In genomic region chr2:55469141-55469540, GRCm38 (mm10) we compare ENCODE assay signal across 33 mouse cellular contexts. TPM values are rescaled to one million over a fixed set of nuclear protein-coding genes. Genes with fewer than 3 reads are reported as not detected.
DNase-seq lines count a peak whose midpoint lies in the region; ATAC-seq and TF ChIP-seq lines count a peak whose summit lies in the region.
"Had no signal": no experiment of that assay in that cellular context is flagged by ENCODE, and none has a peak within 500 bp of the region (broad histone marks: within the 10 kb centered on the region; RNA-seq: fewer than 3 reads in every experiment).

No protein-coding gene starts in this region.

- no peaks in the 10 kb centered on the region for H3K9me3 ChIP-seq in forebrain, postnatal 0 days (ENCODE audit: low read length)
- no peaks in the 10 kb centered on the region for H3K9me3 ChIP-seq in forebrain, embryonic 15.5 days
- no peaks in the 10 kb centered on the region for H3K9me3 ChIP-seq in midbrain, postnatal 0 days (ENCODE audit: low read length)
- H3K9me3 ChIP-seq in midbrain, embryonic 11.5 days (ENCODE audit: control insufficient read depth, low read length): no peaks in the 10 kb centered on the region
- H3K9me3 ChIP-seq: embryonic facial prominence, embryonic 15.5 days; heart, embryonic 12.5 days; hindbrain, embryonic 15.5 days; intestine, embryonic 15.5 days; liver, embryonic 12.5 days; stomach, embryonic 15.5 days had no signal

- H3K36me3 ChIP-seq in forebrain, postnatal 0 days (ENCODE audit: insufficient read depth): no peaks in the 10 kb centered on the region
- no peaks in the 10 kb centered on the region for H3K36me3 ChIP-seq in forebrain, embryonic 15.5 days
- no peaks in the 10 kb centered on the region for H3K36me3 ChIP-seq in midbrain, postnatal 0 days (ENCODE audit: insufficient read depth, low read length)
- no peaks in the 10 kb centered on the region for H3K36me3 ChIP-seq in midbrain, embryonic 11.5 days (ENCODE audit: control insufficient read depth, insufficient read depth, low read length)
- H3K36me3 ChIP-seq: embryonic facial prominence, embryonic 15.5 days; hindbrain, embryonic 15.5 days; intestine, embryonic 15.5 days; liver, embryonic 12.5 days; stomach, embryonic 15.5 days had no signal

- DNase-seq in cerebellum, postnatal 4 days (ENCODE audit: low spot score in 2 of 2): no peak
- peak; percentile 16 for DNase-seq in forebrain, postnatal 0 days
- peak; percentile 14 to 44 for DNase-seq in layer of hippocampus, adult 8-10 months (ENCODE audit: low spot score in 2 of 2)
- no peak for DNase-seq in layer of hippocampus, postnatal 36 days
- peak; percentile 64 for DNase-seq in midbrain, postnatal 0 days (ENCODE audit: low spot score)
- no peak for DNase-seq in midbrain, embryonic 11.5 days (ENCODE audit: low spot score, missing footprints)
- DNase-seq: adrenal gland, adult 8-10 months; cerebellum, adult 11 months; cerebellum, adult 9-10 months; heart, adult 2 months; heart, postnatal 4 days; kidney, adult 2 months; kidney, postnatal 36 days; left cerebral cortex, postnatal 4 days; liver, postnatal 0 days; right cerebral cortex, postnatal 25 days; thymus, postnatal 14 days had no signal

- H3K4me1 ChIP-seq in forebrain, postnatal 0 days (ENCODE audit: insufficient read depth): no peaks in the 10 kb centered on the region
- 0 out of 2 replicates have a peak, but pooled peaks cover 3% of the 10 kb centered on the region for H3K4me1 ChIP-seq in forebrain, embryonic 15.5 days
- no peaks in the 10 kb centered on the region for H3K4me1 ChIP-seq in midbrain, postnatal 0 days (ENCODE audit: insufficient read depth, low read length)
- H3K4me1 ChIP-seq in midbrain, embryonic 11.5 days (ENCODE audit: control insufficient read depth, insufficient read depth, low read length): no peaks in the 10 kb centered on the region
- H3K4me1 ChIP-seq: embryonic facial prominence, embryonic 15.5 days; heart, embryonic 12.5 days; hindbrain, embryonic 15.5 days; intestine, embryonic 15.5 days; liver, embryonic 12.5 days; stomach, embryonic 15.5 days had no signal

- no peaks in the 10 kb centered on the region for H3K27me3 ChIP-seq in forebrain, postnatal 0 days (ENCODE audit: insufficient read depth, low read length)
- no peaks in the 10 kb centered on the region for H3K27me3 ChIP-seq in forebrain, embryonic 15.5 days
- H3K27me3 ChIP-seq in midbrain, postnatal 0 days (ENCODE audit: insufficient read depth, low read length): no peaks in the 10 kb centered on the region
- H3K27me3 ChIP-seq in midbrain, embryonic 11.5 days (ENCODE audit: control insufficient read depth, insufficient read depth, low read length): no peaks in the 10 kb centered on the region
- H3K27me3 ChIP-seq: CH12.LX; embryonic facial prominence, embryonic 15.5 days; heart, embryonic 12.5 days; hindbrain, embryonic 15.5 days; intestine, embryonic 15.5 days; liver, embryonic 12.5 days; stomach, embryonic 15.5 days had no signal

- ATAC-seq in cerebellum, adult (ENCODE audit: insufficient number of reproducible peaks, low FRiP score, low TSS enrichment): 0 out of 2 replicates have a peak, but pooled peaks have one; percentile 26
- peak; percentile 32; the same call in 1 of the 2 replicates for ATAC-seq in forebrain, postnatal 0 days
- no peak for ATAC-seq in forebrain, embryonic 15.5 days (replicated peaks)
- no peak for ATAC-seq in midbrain, postnatal 0 days (ENCODE audit: low FRiP score)
- no peak for ATAC-seq in midbrain, embryonic 11.5 days (ENCODE audit: low FRiP score)
- ATAC-seq: intestine, embryonic 15.5 days; liver, embryonic 12.5 days; liver, postnatal 0 days; lung, postnatal 0 days had no signal

- no peak overlapping the region for H3K4me3 ChIP-seq in forebrain, postnatal 0 days (ENCODE audit: low read depth, low read length)
- no peak overlapping the region for H3K4me3 ChIP-seq in forebrain, embryonic 15.5 days
- H3K4me3 ChIP-seq in midbrain, postnatal 0 days (ENCODE audit: low read depth, low read length): no peak overlapping the region
- H3K4me3 ChIP-seq in midbrain, embryonic 11.5 days (ENCODE audit: low read depth, low read length): no peak overlapping the region
- H3K4me3 ChIP-seq: embryonic facial prominence, embryonic 15.5 days; heart, adult 2 months; heart, embryonic 12.5 days; hindbrain, embryonic 15.5 days; intestine, embryonic 15.5 days; liver, embryonic 12.5 days; stomach, embryonic 15.5 days had no signal

- TF ChIP-seq CTCF in forebrain, postnatal 0 days (IDR thresholded peaks at IDR 0.05; ENCODE audit: low read depth): no peak
- TF ChIP-seq CTCF in midbrain, postnatal 0 days (IDR thresholded peaks at IDR 0.05): no peak

- WGBS in forebrain, postnatal 0 days: 15% methylated on average over 2 of the region's 2 CpGs
- WGBS in forebrain, embryonic 15.5 days: 15% methylated on average over 2 of the region's 2 CpGs
- 23% methylated on average over 2 of the region's 2 CpGs for WGBS in midbrain, postnatal 0 days
- WGBS in midbrain, embryonic 11.5 days: 70% methylated on average over 2 of the region's 2 CpGs

- no peak overlapping the region for H3K4me2 ChIP-seq in forebrain, postnatal 0 days (ENCODE audit: low read depth)
- no peak overlapping the region for H3K4me2 ChIP-seq in forebrain, embryonic 15.5 days (replicated peaks)
- H3K4me2 ChIP-seq in midbrain, postnatal 0 days (ENCODE audit: low read depth, low read length, poor library complexity, severe bottlenecking): no peak overlapping the region
- H3K4me2 ChIP-seq in midbrain, embryonic 11.5 days: no peak overlapping the region
- H3K4me2 ChIP-seq: embryonic facial prominence, embryonic 15.5 days; heart, embryonic 12.5 days; hindbrain, embryonic 15.5 days; intestine, embryonic 15.5 days; liver, embryonic 12.5 days; stomach, embryonic 15.5 days had no signal

- no peak overlapping the region for H3K9ac ChIP-seq in forebrain, postnatal 0 days
- H3K9ac ChIP-seq in forebrain, embryonic 15.5 days (replicated peaks): no peak overlapping the region
- no peak overlapping the region for H3K9ac ChIP-seq in midbrain, postnatal 0 days (replicated peaks; ENCODE audit: low read length, poor library complexity, severe bottlenecking)
- H3K9ac ChIP-seq in midbrain, embryonic 11.5 days (ENCODE audit: low read length): no peak overlapping the region
- H3K9ac ChIP-seq: embryonic facial prominence, embryonic 15.5 days; heart, embryonic 12.5 days; hindbrain, embryonic 15.5 days; intestine, embryonic 15.5 days; liver, embryonic 12.5 days; liver, postnatal 0 days; stomach, embryonic 15.5 days had no signal

- no peak overlapping the region for H3K27ac ChIP-seq in forebrain, postnatal 0 days (ENCODE audit: low read depth, low read length)
- H3K27ac ChIP-seq in forebrain, embryonic 15.5 days (replicated peaks): no peak overlapping the region
- H3K27ac ChIP-seq in midbrain, postnatal 0 days (ENCODE audit: low read depth, low read length): no peak overlapping the region
- no peak overlapping the region for H3K27ac ChIP-seq in midbrain, embryonic 11.5 days (ENCODE audit: low read depth, low read length)
- H3K27ac ChIP-seq: embryonic facial prominence, embryonic 15.5 days; heart, adult 2 months; hindbrain, embryonic 15.5 days; intestine, embryonic 15.5 days; liver, embryonic 12.5 days; macrophage; stomach, embryonic 15.5 days had no signal

RNA-seq across cellular contexts. Expression of gene Kcnj3, which starts 33.4 kb away (rescaled TPM):
- 20.5 and 22.1 TPM in 2 replicates for total RNA-seq in forebrain, postnatal 0 days (2014; rRNA removed)
- 3.8 and 5.9 TPM in 2 replicates for polyA plus RNA-seq in forebrain, postnatal 0 days (2015; fragmentation: Nextera tagmentation; extraction: Ambion mirVana)
- 4.6 and 5.1 TPM in 2 replicates for polyA plus RNA-seq in forebrain, embryonic 15.5 days (2015; fragmentation: Nextera tagmentation; extraction: Ambion mirVana)
- 100 to 1,000 TPM; 106 to 119 (median 108) TPM for total RNA-seq in layer of hippocampus, adult 8-10 months (2022)
- total RNA-seq in layer of hippocampus, postnatal 36 days (2021): 100 to 1,000 TPM; 113 to 114 TPM
- 25.3 and 29.7 TPM in 2 replicates for total RNA-seq in midbrain, postnatal 0 days (2014; rRNA removed)
- 5.5 and 5.8 TPM in 2 replicates for polyA plus RNA-seq in midbrain, postnatal 0 days (2015; fragmentation: Nextera tagmentation; extraction: Ambion mirVana)
- polyA plus RNA-seq in midbrain, embryonic 11.5 days (2014; fragmentation: Nextera tagmentation; extraction: Ambion mirVana): 1.1 and 1.4 TPM in 2 replicates
- total RNA-seq: CH12.LX; common myeloid progenitor, adult 5-6 weeks; megakaryocyte-erythroid progenitor cell, adult 5-6 weeks; monocyte, adult 5-6 weeks had no signal
- polyA plus RNA-seq: C2C12; liver, postnatal 0 days; macrophage; urinary bladder, adult 2 months had no signal

Comparison
In these comparisons a context has a peak if more than half of its experiments do, and no peak if none do; other contexts are left out.
1. ATAC-seq: peak in cerebellum, adult (single experiment) and forebrain, postnatal 0 days (single experiment); none in forebrain, embryonic 15.5 days (single experiment), midbrain, postnatal 0 days (single experiment) and midbrain, embryonic 11.5 days (single experiment).
2. DNase-seq: peak in forebrain, postnatal 0 days (single experiment), layer of hippocampus, adult 8-10 months (2 of 2) and midbrain, postnatal 0 days (single experiment); none in cerebellum, postnatal 4 days (0 of 2), layer of hippocampus, postnatal 36 days (0 of 2) and midbrain, embryonic 11.5 days (single experiment).